In the genomic region with DNA sequence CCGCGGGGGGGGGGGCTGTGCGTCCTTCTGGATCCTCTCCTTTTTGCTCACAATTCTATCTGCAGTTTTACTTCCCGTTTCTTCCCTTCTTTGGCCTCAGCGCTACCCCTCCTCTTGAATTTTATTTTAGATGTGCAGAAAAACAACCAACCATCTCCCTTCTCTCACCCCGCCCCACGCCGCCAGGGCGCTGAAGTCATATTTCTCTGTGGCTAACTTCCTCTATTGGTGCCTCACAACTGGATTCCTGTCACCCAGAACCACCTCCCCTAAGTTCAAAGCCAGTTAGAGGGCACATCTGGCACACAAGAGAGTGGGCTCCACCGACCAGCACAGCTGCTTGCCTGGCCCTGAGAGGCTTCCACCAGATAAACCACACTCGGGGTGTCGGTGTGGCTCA, we compare ENCODE assay signal across 8 mouse cellular contexts. TPM values are rescaled to one million over a fixed set of nuclear protein-coding genes. Genes with fewer than 3 reads are reported as not detected.
DNase-seq lines count a peak whose midpoint lies in the region; ATAC-seq and TF ChIP-seq lines count a peak whose summit lies in the region.

No protein-coding gene starts in this region.

- no peak for TF ChIP-seq CTCF in midbrain, postnatal 0 days (IDR thresholded peaks at IDR 0.05)
- TF ChIP-seq CTCF in embryonic fibroblast, embryonic 13.5 days (IDR thresholded peaks at IDR 0.05; ENCODE audit: borderline replicate concordance, insufficient read depth, low read length), result no peak

- intact Hi-C loops in heart, postnatal 36 days (cut with DNase I), result loop anchor here (1.0 to 2.0 kb wide), 2 partner anchors 24 to 58 kb away; no protein-coding TSS in a partner anchor

- no peak overlapping the region for H3K4me2 ChIP-seq in midbrain, embryonic 15.5 days
- no peak overlapping the region for H3K4me2 ChIP-seq in midbrain, postnatal 0 days (ENCODE audit: low read depth, low read length, poor library complexity, severe bottlenecking)
- H3K4me2 ChIP-seq in liver, embryonic 16.5 days (ENCODE audit: low read depth, low read length), result peak overlapping the region; percentile 49

- whole genome bisulfite sequencing in midbrain, embryonic 15.5 days, result 59% methylated on average over 11 of the region's 12 CpGs
- 71% methylated on average over 9 of the region's 12 CpGs for WGBS in midbrain, postnatal 0 days
- 10% methylated on average over 11 of the region's 12 CpGs for WGBS in liver, embryonic 16.5 days (ENCODE audit: insufficient replicate concordance)

- peak; percentile 25; the same call in 1 of the 2 replicates for TF ChIP-seq POLR2A in embryonic fibroblast, embryonic 13.5 days (IDR thresholded peaks at IDR 0.05; ENCODE audit: low read depth, low read length)

- H3K27ac ChIP-seq in midbrain, embryonic 15.5 days, result peak overlapping the region; percentile 43; the same call in 1 of the 2 replicates
- H3K27ac ChIP-seq in midbrain, postnatal 0 days (ENCODE audit: low read depth, low read length), result no peak overlapping the region
- H3K27ac ChIP-seq in embryonic fibroblast, embryonic 13.5 days (ENCODE audit: insufficient read depth, low read length), result peak overlapping the region; percentile 98
- H3K27ac ChIP-seq in liver, embryonic 16.5 days (ENCODE audit: low read length), result peak overlapping the region; percentile 88

- ATAC-seq in midbrain, embryonic 15.5 days (replicated peaks), result no peak
- ATAC-seq in midbrain, postnatal 0 days (ENCODE audit: low FRiP score), result no peak
- no peak for ATAC-seq in liver, embryonic 16.5 days (ENCODE audit: low read depth)

- H3K27me3 ChIP-seq in midbrain, embryonic 15.5 days (replicated peaks), result no peaks in the 10 kb centered on the region
- no peaks in the 10 kb centered on the region for H3K27me3 ChIP-seq in midbrain, postnatal 0 days (ENCODE audit: insufficient read depth, low read length)
- no peaks in the 10 kb centered on the region for H3K27me3 ChIP-seq in liver, embryonic 16.5 days (ENCODE audit: control insufficient read depth, insufficient read depth, low read depth, low read length)

- H3K4me1 ChIP-seq in midbrain, embryonic 15.5 days, result peaks cover 16% of the 10 kb centered on the region
- H3K4me1 ChIP-seq in midbrain, postnatal 0 days (ENCODE audit: insufficient read depth, low read length), result no peaks in the 10 kb centered on the region
- H3K4me1 ChIP-seq in embryonic fibroblast, embryonic 13.5 days (ENCODE audit: control insufficient read depth, insufficient read depth, low read length), result peaks cover 11% of the 10 kb centered on the region
- H3K4me1 ChIP-seq in liver, embryonic 16.5 days (ENCODE audit: control insufficient read depth, low read depth, low read length), result peaks cover 56% of the 10 kb centered on the region

- no peak overlapping the region for H3K9ac ChIP-seq in midbrain, embryonic 15.5 days
- H3K9ac ChIP-seq in midbrain, postnatal 0 days (replicated peaks; ENCODE audit: low read length, poor library complexity, severe bottlenecking), result no peak overlapping the region
- peak overlapping the region; percentile 57 for H3K9ac ChIP-seq in liver, embryonic 16.5 days (ENCODE audit: low read depth, low read length)

- H3K4me3 ChIP-seq in midbrain, embryonic 15.5 days, result no peak overlapping the region
- H3K4me3 ChIP-seq in midbrain, postnatal 0 days (ENCODE audit: low read depth, low read length), result no peak overlapping the region
- no peak overlapping the region for H3K4me3 ChIP-seq in embryonic fibroblast, embryonic 13.5 days (ENCODE audit: insufficient read depth, low read length)
- H3K4me3 ChIP-seq in liver, embryonic 16.5 days (ENCODE audit: low read depth, low read length), result 0 out of 2 replicates have a peak overlapping the region, but pooled peaks have one; percentile 27

- H3K9me3 ChIP-seq in midbrain, embryonic 15.5 days, result no peaks in the 10 kb centered on the region
- H3K9me3 ChIP-seq in midbrain, postnatal 0 days (ENCODE audit: low read length), result no peaks in the 10 kb centered on the region
- no peaks in the 10 kb centered on the region for H3K9me3 ChIP-seq in liver, embryonic 16.5 days (replicated peaks; ENCODE audit: control insufficient read depth, low read length)

- no peak for DNase-seq in midbrain, postnatal 0 days (ENCODE audit: low spot score)
- peak; percentile 59 to 72 for DNase-seq in heart, postnatal 36 days
- peak; percentile 66 to 82 for DNase-seq in spleen, postnatal 10 days (ENCODE audit: low spot score in 2 of 2)
- no peak for DNase-seq in adipocyte (ENCODE audit: low spot score)
- DNase-seq in layer of hippocampus, adult 18-20 months (ENCODE audit: low spot score in 2 of 2), result no peak

- no peaks in the 10 kb centered on the region for H3K36me3 ChIP-seq in midbrain, embryonic 15.5 days (replicated peaks)
- H3K36me3 ChIP-seq in midbrain, postnatal 0 days (ENCODE audit: insufficient read depth, low read length), result no peaks in the 10 kb centered on the region
- no peaks in the 10 kb centered on the region for H3K36me3 ChIP-seq in liver, embryonic 16.5 days (ENCODE audit: control insufficient read depth, insufficient read depth)

RNA-seq across cellular contexts. Expression of a gene that starts 16.5 kb away (rescaled TPM):
- polyA plus RNA-seq in midbrain, embryonic 15.5 days (2015; fragmentation: Nextera tagmentation; extraction: Ambion mirVana), result not detected in 2 replicates
- not detected in 2 replicates for total RNA-seq in midbrain, postnatal 0 days (2014; rRNA removed)
- not detected in 2 replicates for polyA plus RNA-seq in midbrain, postnatal 0 days (2015; fragmentation: Nextera tagmentation; extraction: Ambion mirVana)
- not detected in 2 replicates for polyA plus RNA-seq in embryonic fibroblast, embryonic 13.5 days (2011; ENCODE audit: insufficient read length, low read depth, missing spikeins)
- total RNA-seq in heart, postnatal 36 days (2021), result not detected
- polyA plus RNA-seq in liver, embryonic 16.5 days (2015; fragmentation: Nextera tagmentation; extraction: Ambion mirVana), result not detected in 2 replicates
- not detected for total RNA-seq in layer of hippocampus, adult 18-20 months (2021)

RNA-seq across cellular contexts. Expression of a gene that starts 22.8 kb away (rescaled TPM):
- polyA plus RNA-seq in midbrain, embryonic 15.5 days (2015; fragmentation: Nextera tagmentation; extraction: Ambion mirVana), result 37.7 and 39.4 TPM in 2 replicates
- 73.3 and 80.5 TPM in 2 replicates for total RNA-seq in midbrain, postnatal 0 days (2014; rRNA removed)
- polyA plus RNA-seq in midbrain, postnatal 0 days (2015; fragmentation: Nextera tagmentation; extraction: Ambion mirVana), result 20.1 and 23.4 TPM in 2 replicates
- 76.5 and 92.7 TPM in 2 replicates for polyA plus RNA-seq in embryonic fibroblast, embryonic 13.5 days (2011; ENCODE audit: insufficient read length, low read depth, missing spikeins)
- 10 to 100 TPM; 34.9 to 37.6 TPM for total RNA-seq in heart, postnatal 36 days (2021)
- 30.9 and 33.3 TPM in 2 replicates for polyA plus RNA-seq in liver, embryonic 16.5 days (2015; fragmentation: Nextera tagmentation; extraction: Ambion mirVana)
- total RNA-seq in layer of hippocampus, adult 18-20 months (2021), result 10 to 100 TPM; 64.6 to 65.5 TPM

Comparison
In these comparisons a context has a peak if more than half of its experiments do, and no peak if none do; other contexts are left out.
1. DNase-seq: peak in heart, postnatal 36 days (2 of 2) and spleen, postnatal 10 days (2 of 2); none in midbrain, postnatal 0 days (single experiment), adipocyte (single experiment) and layer of hippocampus, adult 18-20 months (0 of 2).